Mouse (Mus musculus): Measurements from ENCODE around the gene Btg3.

Btg3 gene

GRCm38 (mm10) chr16:78301831-78302677, 74.9 kb downstream of the Btg3 start:
- DNase-seq (ENCODE audit: inconsistent age in 2 of 2, low spot score in 1 of 2): peak; percentile 13 to 81

DNA sequence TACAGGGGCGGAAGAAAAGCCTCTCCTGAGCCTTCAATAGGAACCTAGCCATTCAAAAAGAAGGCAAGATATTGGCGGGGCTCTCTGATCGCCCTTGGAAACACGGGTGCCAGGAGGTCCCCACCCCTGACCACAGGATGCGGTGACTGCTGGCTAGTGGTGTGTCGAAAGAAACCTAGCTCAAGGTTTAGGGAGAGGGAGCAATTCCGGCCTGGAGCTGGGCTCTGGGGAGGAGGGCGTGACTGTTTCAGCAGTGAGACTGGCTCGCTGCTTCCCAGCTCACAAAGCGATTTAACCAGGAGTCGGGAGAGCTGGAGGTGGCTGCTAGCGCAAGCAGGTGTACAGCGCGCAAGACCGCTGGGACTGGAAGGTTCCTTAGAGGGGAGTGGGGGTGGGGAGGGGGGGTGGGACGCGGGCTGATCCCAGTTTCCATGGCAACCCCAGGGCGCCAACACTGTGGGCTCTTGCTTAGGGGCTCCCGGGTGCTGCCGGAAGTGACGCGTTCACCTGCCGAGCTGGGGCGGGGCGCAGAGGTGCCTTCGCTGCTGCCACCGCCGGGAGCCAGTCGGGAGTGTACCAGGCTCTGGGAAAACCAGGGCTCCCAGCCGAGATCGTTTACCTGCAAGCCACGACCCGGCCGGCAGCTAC, 75.7 kb downstream of the Btg3 start, which contains the start of gene Cxadr:
Cxadr (plus strand) TSS at position 307 of the 648 bp plus-strand sequence.
- peak; percentile 39 to 77 for DNase-seq (ENCODE audit: inconsistent age in 2 of 2, low spot score in 1 of 2)

- peak; percentile 8 to 85 for DNase-seq (ENCODE audit: inconsistent age in 2 of 2, low spot score in 1 of 2)
These were observed 80.9 kb downstream of the Btg3 start for GRCm38 (mm10) chr16:78296114-78296513.

DNA sequence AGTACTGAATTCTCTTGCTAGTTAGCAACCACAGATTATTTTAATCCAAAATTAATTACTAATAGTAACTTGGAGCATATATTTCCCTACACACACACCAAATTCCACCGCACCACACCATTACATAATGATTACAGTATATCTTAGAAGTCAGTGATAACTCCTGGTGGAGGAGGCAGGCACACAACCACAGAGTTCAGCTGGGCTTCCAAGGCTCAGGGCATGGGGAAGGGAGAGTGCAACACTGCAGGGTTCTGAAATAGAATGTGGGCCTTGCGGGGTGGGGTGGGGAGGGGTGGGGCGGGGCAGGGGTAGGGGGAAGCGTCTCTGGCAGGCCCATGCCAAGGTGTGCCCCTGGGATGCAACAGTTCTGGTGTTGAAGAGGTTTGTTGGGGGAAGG, 81.4 kb downstream of the Btg3 start:
- no peak for DNase-seq (ENCODE audit: inconsistent age in 2 of 2, low spot score in 1 of 2)

DNA sequence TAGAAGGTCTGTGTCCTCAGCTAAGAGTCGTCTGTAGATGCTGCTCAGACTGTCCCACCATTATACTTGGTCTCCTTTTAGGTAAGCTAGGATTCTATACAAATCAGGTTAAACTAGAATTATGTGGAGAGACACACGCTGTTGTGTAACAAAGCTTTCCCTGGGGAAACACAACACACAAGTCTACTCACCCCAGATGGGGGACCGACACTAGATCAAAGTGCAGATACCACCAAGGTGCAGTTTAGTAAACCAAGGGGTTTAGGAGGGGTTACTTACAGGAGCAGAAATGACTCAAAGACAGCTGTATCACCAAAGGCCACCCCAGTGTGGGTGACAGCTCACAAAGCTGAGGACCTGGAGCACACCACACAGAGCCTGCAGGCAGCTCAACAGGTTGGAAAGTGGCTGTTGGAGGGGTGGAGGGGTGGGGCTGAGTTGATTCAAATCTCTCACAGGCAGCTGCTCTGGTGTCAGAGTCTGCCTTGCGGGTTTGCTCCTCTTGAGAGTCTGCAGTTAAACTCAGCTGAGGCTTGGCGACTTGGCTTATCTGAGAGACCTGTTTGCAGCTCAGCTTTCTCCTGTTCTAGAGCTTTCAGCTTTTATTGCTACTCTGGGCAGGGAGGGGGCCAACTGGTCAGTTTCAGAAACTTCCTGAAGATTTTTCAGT, 82.3 kb downstream of the Btg3 start:
- DNase-seq (ENCODE audit: inconsistent age in 2 of 2, low spot score in 1 of 2): no peak

DNA sequence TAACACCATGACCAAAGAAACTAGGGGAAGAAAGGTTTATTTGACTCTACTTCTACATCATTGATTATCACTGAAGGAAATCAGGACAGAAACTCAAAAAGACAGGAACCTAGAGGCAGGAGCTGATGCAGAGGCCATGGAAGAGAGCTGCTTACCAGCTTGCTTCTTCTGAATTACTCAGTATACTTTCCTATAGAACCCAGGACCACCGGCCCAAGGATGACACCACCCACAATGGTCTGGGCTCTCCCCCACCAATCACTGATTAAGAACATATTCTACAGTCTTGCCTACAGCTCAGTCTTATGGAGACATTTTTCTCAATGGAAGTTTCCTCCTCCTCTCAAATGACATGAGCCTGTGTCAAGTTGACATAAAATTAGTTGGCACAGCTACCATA, 82.9 kb downstream of the Btg3 start:
- no peak for DNase-seq (ENCODE audit: inconsistent age in 2 of 2, low spot score in 1 of 2)

DNA sequence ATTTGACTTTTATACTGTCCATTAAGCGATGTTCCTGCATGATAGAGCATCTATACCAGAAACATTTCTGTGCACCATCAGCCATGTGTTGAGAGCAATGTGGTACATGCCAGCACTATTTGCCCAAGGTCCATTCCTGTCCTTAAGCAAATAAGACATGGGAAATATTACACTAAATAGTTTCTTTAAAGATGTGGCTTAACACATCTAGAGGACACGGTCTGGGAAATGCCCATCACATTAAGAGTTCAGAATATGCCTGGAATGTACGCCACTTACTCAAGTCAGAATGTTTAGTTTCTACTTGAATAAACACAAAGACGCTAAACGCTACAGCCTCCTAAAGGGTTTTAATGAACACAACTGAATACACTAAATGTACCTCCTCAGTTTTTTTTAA, 93.8 kb downstream of the Btg3 start:
- no peak for DNase-seq (ENCODE audit: inconsistent age in 2 of 2, low spot score in 1 of 2)
